Mouse (Mus musculus): ENCODE results near the gene Zfp541.

DNA sequence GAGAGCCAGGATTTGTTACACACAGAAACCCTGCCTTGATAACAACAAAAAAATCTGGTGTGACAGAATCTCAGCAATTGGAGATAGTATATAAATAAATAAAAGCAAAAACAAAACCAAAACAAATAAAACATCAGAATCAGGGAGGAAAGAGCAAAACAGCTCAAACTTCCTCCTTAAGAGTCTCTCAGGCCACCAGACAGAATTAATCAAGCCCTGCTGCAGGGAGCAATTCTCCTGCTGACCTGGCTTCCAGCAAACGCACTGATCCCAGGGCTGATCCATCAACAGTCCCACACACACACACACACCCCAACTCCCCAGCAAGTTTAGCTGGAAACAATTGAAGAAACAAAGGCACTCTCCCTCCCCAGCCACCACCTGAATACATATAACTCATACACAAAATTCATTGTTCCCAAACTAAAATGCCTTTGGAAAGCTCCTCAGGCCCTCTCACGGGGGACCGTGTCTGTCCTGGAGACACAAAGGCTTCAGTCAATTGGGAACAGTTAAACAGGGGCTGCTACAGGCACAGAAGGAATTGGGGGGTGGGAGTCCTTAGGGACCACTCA lies 17.7 kb upstream of the Zfp541 start:
- TF ChIP-seq CTCF (IDR thresholded peaks at IDR 0.05; ENCODE audit: low read depth) (no peak), EP300 (optimal IDR thresholded peaks at IDR 0.05) (no peak)

All from stomach, postnatal 0 days (tissue).